Mouse (Mus musculus) forebrain, embryonic 12.5 days (tissue): ENCODE measurements around the gene Hapln4. TPM values are rescaled to one million over a fixed set of nuclear protein-coding genes. Genes with fewer than 3 reads are reported as not detected.
A peak's percentile ranks its signal among the peaks of the same experiment; 100 is the strongest.

Experiments
- ATAC-seq: fragments of 200-750 bp; cut with Nextera tagmentation; 2 replicates; pipeline ENCODE4 v1.8.0; 2017; ENCODE audit warnings: moderate TSS enrichment; ENCODE audit not compliant: low FRiP score
- H3K27ac ChIP-seq: fragments of 300-500 bp; sonication (generic); 2 replicates; pipeline ENCODE4 v1.5.1; 2016; ENCODE audit warnings: mild to moderate bottlenecking
- H3K27me3 ChIP-seq: fragments of 300-500 bp; sonication (generic); 2 replicates; pipeline ENCODE4 v1.6.1; 2016; ENCODE audit warnings: mild to moderate bottlenecking
- H3K36me3 ChIP-seq: fragments of 300-500 bp; sonication (generic); replicated peaks from 2 replicates; pipeline ENCODE4 v1.6.1; 2016; ENCODE audit warnings: mild to moderate bottlenecking
- H3K4me1 ChIP-seq: fragments of 300-500 bp; sonication (generic); 2 replicates; pipeline ENCODE4 v1.6.1; 2016
- H3K4me2 ChIP-seq: fragments of 300-500 bp; sonication (generic); 2 replicates; pipeline ENCODE4 v1.6.1; 2016; ENCODE audit warnings: mild to moderate bottlenecking, moderate library complexity
- H3K4me3 ChIP-seq: fragments of 300-500 bp; sonication (generic); replicated peaks from 2 replicates; pipeline ENCODE4 v1.5.1; 2016; ENCODE audit warnings: mild to moderate bottlenecking
- H3K9ac ChIP-seq: fragments of 300-500 bp; sonication (generic); 2 replicates; pipeline ENCODE4 v1.6.1; 2016; ENCODE audit warnings: mild to moderate bottlenecking
- H3K9me3 ChIP-seq: fragments of 300-500 bp; sonication (generic); 2 replicates; pipeline ENCODE4 v1.6.1; 2016
- WGBS: fragments of 180-500 bp; shearing (Covaris S2); methylation state at CpG from one replicate; pipeline ENCODE4 v1.1.7; 2016; 5-methylcytosine and 5-hydroxymethylcytosine counted together
- polyA plus RNA-seq: library from polyadenylated mRNA; unstranded; fragments of >200 nt; fragmentation: Nextera tagmentation; extraction: Ambion mirVana; gene quantifications from 2 replicates; pipeline ENCODE4 v1.2.1, GENCODE M21; 2016

Hapln4 gene
- polyA plus RNA-seq, 1 experiment from 2014 or later, result 0.19 TPM

GRCm38 (mm10) chr8:70110451-70110850, 27.2 kb downstream of the Hapln4 start:
- 87% methylated on average over 2 of the region's 2 CpGs for WGBS
- H3K27me3 ChIP-seq, result peaks cover 60% of the 10 kb centered on the region
- no peak for ATAC-seq

GRCm38 (mm10) chr8:70111192-70111795, 28.0 kb downstream of the Hapln4 start:
- no peak overlapping the region for H3K9ac ChIP-seq
- H3K4me2 ChIP-seq, result no peak overlapping the region
- WGBS, result 59% methylated on average over 23 of the region's 23 CpGs
- peaks cover 99% of the 10 kb centered on the region for H3K36me3 ChIP-seq
- H3K27ac ChIP-seq, result no peak overlapping the region
- H3K9me3 ChIP-seq, result no peaks in the 10 kb centered on the region
- H3K4me1 ChIP-seq, result peaks cover 17% of the 10 kb centered on the region
- no peak for ATAC-seq
- H3K27me3 ChIP-seq, result peaks cover 67% of the 10 kb centered on the region
- H3K4me3 ChIP-seq, result no peak overlapping the region

More at GRCm38 (mm10) chr8:70110451-70110850, 27.2 kb downstream of the Hapln4 start:
- Histone ChIP-seq H3K4me1 (peaks cover 17% of the 10 kb centered on the region), H3K4me3 (no peak overlapping the region), H3K27ac (no peak overlapping the region), H3K9ac (no peak overlapping the region), H3K4me2 (no peak overlapping the region), H3K36me3 (peaks cover 96% of the 10 kb centered on the region), H3K9me3 (no peaks in the 10 kb centered on the region)

- H3K4me2 ChIP-seq, result peak overlapping the region; percentile 21
- WGBS, result 8% methylated on average over 43 of the region's 43 CpGs
- H3K4me3 ChIP-seq, result peak overlapping the region; percentile 18
- peaks cover 78% of the 10 kb centered on the region for H3K27me3 ChIP-seq
- H3K27ac ChIP-seq, result no peak overlapping the region
- H3K36me3 ChIP-seq, result peaks cover 88% of the 10 kb centered on the region
- H3K4me1 ChIP-seq, result peaks cover 29% of the 10 kb centered on the region
- ATAC-seq, result peak; percentile 34; the same call in 1 of the 2 replicates
- no peaks in the 10 kb centered on the region for H3K9me3 ChIP-seq
- no peak overlapping the region for H3K9ac ChIP-seq
Measured at GRCm38 (mm10) chr8:70112401-70113016, 29.3 kb downstream of the Hapln4 start.

- peaks cover 84% of the 10 kb centered on the region for H3K27me3 ChIP-seq
- H3K4me3 ChIP-seq, result no peak overlapping the region
- peaks cover 69% of the 10 kb centered on the region for H3K36me3 ChIP-seq
- H3K27ac ChIP-seq, result no peak overlapping the region
- 19% methylated on average over 6 of the region's 6 CpGs for WGBS
- peaks cover 47% of the 10 kb centered on the region for H3K4me1 ChIP-seq
- H3K4me2 ChIP-seq, result no peak overlapping the region
- H3K9ac ChIP-seq, result no peak overlapping the region
- ATAC-seq, result no peak
- H3K9me3 ChIP-seq, result no peaks in the 10 kb centered on the region
Measured at GRCm38 (mm10) chr8:70114488-70114887, 31.2 kb downstream of the Hapln4 start.

GRCm38 (mm10) chr8:70114892-70115291, 31.6 kb downstream of the Hapln4 start:
- Histone ChIP-seq H3K27me3 (peaks cover 87% of the 10 kb centered on the region), H3K4me3 (no peak overlapping the region), H3K4me2 (no peak overlapping the region), H3K4me1 (peaks cover 47% of the 10 kb centered on the region), H3K36me3 (peaks cover 65% of the 10 kb centered on the region), H3K27ac (no peak overlapping the region), H3K9me3 (no peaks in the 10 kb centered on the region), H3K9ac (no peak overlapping the region)
- ATAC-seq, result no peak
- WGBS, result 78% methylated on average over 13 of the region's 13 CpGs

- Histone ChIP-seq H3K9me3 (no peaks in the 10 kb centered on the region), H3K27ac (no peak overlapping the region), H3K36me3 (peaks cover 38% of the 10 kb centered on the region), H3K4me2 (peak overlapping the region; percentile 86), H3K4me1 (peaks cover 40% of the 10 kb centered on the region), H3K4me3 (peak overlapping the region; percentile 13), H3K9ac (no peak overlapping the region), H3K27me3 (peaks cover 68% of the 10 kb centered on the region)
- WGBS, result 13% methylated on average over 9 of the region's 9 CpGs
- ATAC-seq, result no peak
Measured at GRCm38 (mm10) chr8:70117611-70118010, 34.4 kb downstream of the Hapln4 start.

GRCm38 (mm10) chr8:70118726-70119700, 35.8 kb downstream of the Hapln4 start:
- Histone ChIP-seq H3K27me3 (peaks cover 65% of the 10 kb centered on the region), H3K9ac (peak overlapping the region; percentile 91), H3K4me3 (peak overlapping the region; percentile 59), H3K9me3 (no peaks in the 10 kb centered on the region), H3K4me1 (peaks cover 32% of the 10 kb centered on the region), H3K36me3 (peaks cover 24% of the 10 kb centered on the region), H3K4me2 (peak overlapping the region; percentile 86), H3K27ac (peak overlapping the region; percentile 98)
- WGBS, result 4% methylated on average over 17 of the region's 17 CpGs
- ATAC-seq, result peak; percentile 89

GRCm38 (mm10) chr8:70120667-70121066, 37.4 kb downstream of the Hapln4 start, which contains the start of gene Ncan:
TSS of gene Ncan (minus strand) at chr8:70120873.
- H3K27me3 ChIP-seq, result peaks cover 59% of the 10 kb centered on the region
- H3K4me2 ChIP-seq, result peak within 1 kb of the TSS; percentile 86
- WGBS, result under 1% methylated on average over 19 of the region's 19 CpGs
- H3K9me3 ChIP-seq, result no peaks in the 10 kb centered on the region
- ATAC-seq, result peak; percentile 79
- peaks cover 32% of the 10 kb centered on the region for H3K4me1 ChIP-seq
- H3K36me3 ChIP-seq, result peaks cover 8% of the 10 kb centered on the region
- H3K27ac ChIP-seq, result peak within 1 kb of the TSS; percentile 98
- peak within 1 kb of the TSS; percentile 59 for H3K4me3 ChIP-seq
- peak within 1 kb of the TSS; percentile 91 for H3K9ac ChIP-seq

- Histone ChIP-seq H3K9me3 (no peaks in the 10 kb centered on the region), H3K4me1 (peaks cover 17% of the 10 kb centered on the region), H3K27ac (no peak overlapping the region), H3K36me3 (no peaks in the 10 kb centered on the region), H3K27me3 (peaks cover 41% of the 10 kb centered on the region), H3K4me3 (no peak overlapping the region), H3K9ac (no peak overlapping the region), H3K4me2 (no peak overlapping the region)
- 55% methylated on average over 2 of the region's 2 CpGs for WGBS
- no peak for ATAC-seq
Measured at GRCm38 (mm10) chr8:70122863-70123262, 39.6 kb downstream of the Hapln4 start.

GRCm38 (mm10) chr8:70124992-70125391, 41.7 kb downstream of the Hapln4 start:
- 75% methylated on average over 8 of the region's 8 CpGs for WGBS
- Histone ChIP-seq H3K4me1 (peaks cover 3% of the 10 kb centered on the region), H3K27me3 (peaks cover 31% of the 10 kb centered on the region)

GRCm38 (mm10) chr8:70128435-70128834, 45.2 kb downstream of the Hapln4 start:
- H3K4me1 ChIP-seq, result peaks cover 11% of the 10 kb centered on the region
- H3K9ac ChIP-seq, result no peak overlapping the region
- peaks cover 6% of the 10 kb centered on the region; the same call in 1 of the 2 replicates for H3K36me3 ChIP-seq
- H3K27me3 ChIP-seq, result peaks cover 19% of the 10 kb centered on the region
- no peak overlapping the region for H3K4me2 ChIP-seq
- no peak for ATAC-seq
- WGBS, result 72% methylated on average over 3 of the region's 3 CpGs
- H3K27ac ChIP-seq, result no peak overlapping the region
- H3K9me3 ChIP-seq, result no peaks in the 10 kb centered on the region
- H3K4me3 ChIP-seq, result no peak overlapping the region

More at GRCm38 (mm10) chr8:70124992-70125391, 41.7 kb downstream of the Hapln4 start:
- H3K4me3 ChIP-seq, result no peak overlapping the region
- H3K9me3 ChIP-seq, result no peaks in the 10 kb centered on the region
- H3K36me3 ChIP-seq, result no peaks in the 10 kb centered on the region
- ATAC-seq, result no peak
- H3K27ac ChIP-seq, result no peak overlapping the region
- no peak overlapping the region for H3K4me2 ChIP-seq
- H3K9ac ChIP-seq, result no peak overlapping the region
